Mouse (Mus musculus) CH12F3 (cell line): ENCODE measurements around the gene Plcb1.

Experiments
- in situ Hi-C: fragments of 300-500 bp; cut with MboI; formaldehyde crosslinking; loops from 2 replicates; pipeline ENCODE4 v1.14.3; 2020; ENCODE audit warnings: low sequenced_read_pairs

Plcb1 gene

DNA sequence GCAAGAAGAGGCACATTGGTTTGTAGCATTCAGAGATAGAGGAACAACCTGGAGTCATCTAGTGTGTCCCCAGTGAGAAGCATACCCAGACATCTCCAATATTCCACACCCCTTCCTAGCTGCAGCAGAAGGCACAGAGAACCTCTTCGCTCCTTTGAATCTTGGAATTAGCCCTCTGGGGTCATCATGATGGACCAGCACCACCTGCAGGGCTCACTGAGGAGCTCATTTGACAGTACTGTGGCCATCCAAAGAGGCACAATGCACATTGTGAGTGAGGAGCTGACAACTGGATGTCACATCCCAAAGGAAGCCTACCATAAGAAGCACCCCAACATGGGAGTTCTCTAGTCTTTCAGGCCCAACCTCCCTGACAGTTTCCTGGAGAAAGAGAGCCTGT, 50.2 kb downstream of the Plcb1 start:
- in situ Hi-C loops: no loop called here

DNA sequence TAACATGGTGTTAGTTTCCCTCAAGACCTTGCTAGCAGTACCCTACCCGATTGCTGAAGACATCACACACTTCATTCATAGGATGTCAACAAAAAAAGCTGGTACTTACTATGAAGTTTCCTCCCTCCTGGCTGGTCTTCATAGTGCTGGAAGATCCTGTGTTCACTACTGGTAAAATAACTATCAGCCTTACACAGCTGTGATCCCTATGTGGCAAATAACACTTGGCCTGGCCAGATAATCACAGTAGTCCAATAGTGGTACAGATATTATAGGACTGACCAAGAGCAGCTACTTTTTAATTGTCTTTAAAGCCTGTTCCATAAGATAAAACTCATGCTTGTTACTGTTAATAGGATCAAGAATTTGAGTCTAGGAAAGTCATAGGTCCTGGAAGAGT, 52.3 kb downstream of the Plcb1 start:
- in situ Hi-C loops: no loop called here

DNA sequence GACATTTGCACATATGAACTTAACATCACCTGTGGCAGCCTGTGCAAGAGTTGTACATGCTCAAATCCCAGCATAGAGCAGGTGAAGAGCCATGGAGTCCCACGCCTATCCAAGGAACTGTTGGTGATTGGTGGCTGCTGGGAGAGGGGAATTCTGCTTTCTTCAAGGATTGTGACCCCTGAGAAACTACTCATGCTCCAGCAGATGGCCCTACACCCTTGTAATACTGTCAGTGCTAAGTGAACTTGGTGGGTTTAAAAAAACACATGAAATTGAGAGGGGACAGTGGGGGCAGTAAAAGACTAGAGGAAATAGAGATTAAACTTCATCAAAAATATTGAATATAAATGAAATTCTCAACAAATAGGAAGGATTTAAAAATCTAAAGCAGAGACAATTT, 53.0 kb downstream of the Plcb1 start:
- in situ Hi-C loops: no loop called here

DNA sequence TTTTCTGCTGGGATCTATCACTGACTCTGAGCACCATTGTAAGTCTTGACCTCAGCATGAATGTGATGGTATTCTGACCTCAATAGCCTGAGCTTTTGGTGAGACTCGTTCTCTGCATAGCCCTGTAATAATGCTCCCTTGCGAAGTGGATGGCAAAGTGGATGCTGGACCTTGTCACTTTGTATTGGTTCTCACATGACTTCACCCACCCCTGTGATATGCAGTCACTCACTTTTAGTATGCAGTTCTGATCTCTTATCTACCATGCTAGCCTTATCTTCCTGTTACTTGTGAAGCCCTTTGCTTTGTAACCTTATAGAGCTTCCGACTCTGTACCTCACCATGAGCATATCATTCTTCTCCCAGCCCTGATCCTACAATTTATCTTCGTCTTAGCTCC, 57.0 kb downstream of the Plcb1 start:
- in situ Hi-C loops: no loop called here

DNA sequence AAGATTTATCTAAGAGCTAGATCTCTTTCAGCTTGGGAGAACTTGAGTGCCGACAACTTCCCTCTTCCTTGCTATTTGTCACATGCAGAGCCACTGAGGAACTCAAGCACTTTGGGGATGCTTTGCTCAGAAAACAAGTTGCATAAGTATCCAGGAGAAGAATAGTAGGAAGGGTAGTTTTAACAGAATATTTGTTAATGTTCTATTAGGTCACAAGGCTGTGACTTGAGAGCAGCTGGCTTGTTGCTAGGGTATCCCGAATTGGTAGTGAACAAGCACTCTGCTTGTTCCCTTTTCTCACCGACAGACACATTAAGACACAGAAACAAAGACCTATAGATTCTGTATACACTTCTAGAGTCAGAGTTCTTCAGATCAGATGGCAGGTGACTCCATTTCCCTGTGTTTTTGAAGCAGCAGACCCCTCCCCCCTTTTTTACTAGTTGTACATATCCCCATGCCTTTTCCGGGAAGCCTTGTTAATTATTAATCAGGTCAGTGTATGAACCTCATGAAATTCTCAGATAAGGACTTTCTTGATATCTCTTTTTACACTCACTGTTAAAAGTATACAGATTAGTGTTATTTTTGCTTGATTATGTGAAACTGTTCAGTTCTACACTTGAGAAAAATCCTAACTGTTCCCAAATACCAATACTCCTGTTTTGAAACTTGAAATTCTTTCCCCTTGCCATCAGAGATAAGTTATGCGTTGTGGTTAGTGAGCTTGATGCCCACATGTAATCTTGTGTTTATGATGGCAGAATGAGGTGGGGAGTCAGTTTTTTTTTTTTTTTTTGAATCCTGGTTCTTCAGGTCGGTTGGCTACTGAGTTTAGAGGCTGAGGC, 58.7 kb downstream of the Plcb1 start:
- in situ Hi-C loops: no loop called here

DNA sequence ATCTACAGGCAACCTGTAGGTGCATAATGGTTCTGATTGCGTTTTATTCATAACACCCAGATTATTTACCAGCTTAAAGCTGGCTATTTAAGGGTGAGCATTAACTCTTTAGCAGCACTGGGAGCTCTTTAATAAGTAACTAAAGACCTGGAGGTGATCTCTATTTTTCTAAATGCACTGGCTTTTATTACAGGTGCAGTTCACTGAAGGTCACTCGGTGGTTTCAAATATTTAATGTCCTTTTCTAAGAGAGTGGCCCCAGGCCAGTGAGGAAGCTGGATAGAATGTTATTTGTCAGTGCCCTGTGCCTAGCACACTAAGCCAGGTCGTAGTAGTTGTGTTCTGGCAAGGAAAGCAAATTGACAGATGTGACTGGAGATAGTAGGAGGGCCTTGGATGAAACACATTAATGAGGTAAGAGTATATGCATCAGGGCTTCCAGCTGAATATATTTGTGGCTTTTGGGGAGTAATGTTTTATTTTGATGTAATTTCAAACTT, 59.4 kb downstream of the Plcb1 start:
- in situ Hi-C loops: no loop called here

DNA sequence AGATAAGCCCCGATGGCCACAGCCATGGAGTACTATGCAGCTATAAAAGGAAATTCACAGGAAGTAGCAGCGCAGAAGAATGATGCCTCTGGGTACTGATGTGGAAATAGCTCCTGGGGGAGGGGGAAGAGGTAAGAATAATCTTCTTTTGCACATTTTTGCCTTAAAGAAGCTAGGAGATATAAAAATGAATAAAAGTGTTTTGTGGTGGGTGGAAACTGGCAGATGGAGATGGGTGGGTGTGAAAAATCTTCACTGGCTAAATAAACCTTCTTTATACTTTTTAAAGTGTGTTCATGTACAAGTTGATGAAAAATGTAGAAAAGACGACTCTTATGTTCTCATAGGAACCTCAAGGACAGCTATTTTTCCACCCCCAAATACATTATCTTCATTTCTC, 60.7 kb downstream of the Plcb1 start:
- in situ Hi-C loops: no loop called here

DNA sequence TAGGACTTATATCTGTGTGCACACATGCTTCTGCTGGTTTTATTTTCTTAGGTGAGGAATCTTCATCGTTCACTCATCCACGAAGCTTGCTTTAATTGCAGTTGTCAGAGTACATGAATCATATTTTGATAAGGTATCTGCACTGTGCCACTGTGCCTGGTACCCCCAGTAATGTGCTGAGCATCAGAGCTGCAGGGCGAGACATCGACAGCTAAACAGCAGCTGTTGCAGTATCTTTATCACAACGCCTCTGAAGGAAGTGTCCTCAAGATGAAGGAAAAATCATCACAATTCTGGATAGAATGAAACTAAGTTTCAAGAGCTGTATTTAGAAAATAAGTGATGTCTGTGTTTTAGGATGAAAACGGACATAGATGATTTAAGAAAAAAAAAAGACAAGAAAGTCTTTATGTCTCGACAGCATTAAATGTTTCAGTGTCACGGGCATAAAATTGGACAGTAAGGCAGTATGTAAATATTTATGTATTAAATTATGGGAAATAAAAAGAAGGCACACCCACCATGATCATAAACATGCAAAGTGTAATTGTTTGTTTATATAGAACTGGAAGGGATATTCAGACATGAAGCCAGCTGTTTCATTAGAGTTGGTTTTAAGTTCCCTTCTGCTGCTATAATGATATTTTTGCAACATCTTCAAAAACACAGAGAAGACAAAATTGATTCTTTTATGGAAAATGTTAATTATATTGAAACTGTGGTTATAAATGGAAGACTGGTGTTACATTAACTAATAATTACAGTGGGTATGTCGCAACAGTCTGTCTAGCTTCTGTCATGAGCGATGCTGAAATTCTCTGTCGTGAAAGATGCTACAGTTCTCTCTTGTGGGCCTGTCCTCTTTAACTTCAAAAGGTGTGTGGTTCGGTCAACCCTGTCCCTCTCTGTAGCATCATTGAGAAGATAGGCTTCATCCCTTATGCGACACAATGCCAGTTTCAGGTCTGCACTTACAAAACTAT, 65.6 kb downstream of the Plcb1 start:
- in situ Hi-C loops: no loop called here

DNA sequence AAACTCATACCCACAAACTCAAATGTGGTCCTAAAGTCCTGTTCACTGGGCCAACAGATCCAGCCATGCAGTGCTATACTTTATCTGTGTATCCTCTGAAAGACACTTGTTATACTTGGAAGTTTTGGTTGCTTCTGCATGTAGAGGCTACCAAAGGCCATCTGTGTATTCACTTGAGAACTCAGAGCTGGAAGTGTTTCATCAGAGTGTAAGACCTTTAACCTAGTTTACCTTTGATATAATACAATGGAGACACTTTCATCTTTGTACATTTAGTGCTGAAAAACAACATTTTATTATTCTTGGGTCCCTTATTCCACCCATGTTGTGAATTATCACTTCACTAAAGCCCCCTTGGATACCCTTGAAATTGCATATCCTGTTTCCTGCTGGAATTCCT, 70.4 kb downstream of the Plcb1 start:
- in situ Hi-C loops: no loop called here

DNA sequence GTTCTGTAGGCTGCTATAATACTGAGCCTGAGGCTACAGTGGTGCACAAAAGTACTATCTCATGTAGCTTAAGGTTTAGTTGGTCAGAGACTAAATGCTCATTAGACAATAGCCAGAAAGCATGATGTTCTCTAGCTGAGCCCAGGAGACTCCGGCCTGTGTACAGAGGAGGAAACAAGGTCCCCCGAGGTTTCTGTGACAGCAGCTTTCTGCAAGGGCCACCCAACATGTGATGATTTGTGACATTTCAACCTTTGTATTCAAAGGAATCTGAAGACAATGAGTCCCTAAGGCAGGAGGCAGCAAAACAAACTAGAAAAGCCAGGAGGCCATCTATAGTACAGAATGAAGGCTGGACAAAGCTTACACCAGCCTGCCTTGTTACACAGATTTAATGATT, 70.8 kb downstream of the Plcb1 start:
- in situ Hi-C loops: no loop called here

DNA sequence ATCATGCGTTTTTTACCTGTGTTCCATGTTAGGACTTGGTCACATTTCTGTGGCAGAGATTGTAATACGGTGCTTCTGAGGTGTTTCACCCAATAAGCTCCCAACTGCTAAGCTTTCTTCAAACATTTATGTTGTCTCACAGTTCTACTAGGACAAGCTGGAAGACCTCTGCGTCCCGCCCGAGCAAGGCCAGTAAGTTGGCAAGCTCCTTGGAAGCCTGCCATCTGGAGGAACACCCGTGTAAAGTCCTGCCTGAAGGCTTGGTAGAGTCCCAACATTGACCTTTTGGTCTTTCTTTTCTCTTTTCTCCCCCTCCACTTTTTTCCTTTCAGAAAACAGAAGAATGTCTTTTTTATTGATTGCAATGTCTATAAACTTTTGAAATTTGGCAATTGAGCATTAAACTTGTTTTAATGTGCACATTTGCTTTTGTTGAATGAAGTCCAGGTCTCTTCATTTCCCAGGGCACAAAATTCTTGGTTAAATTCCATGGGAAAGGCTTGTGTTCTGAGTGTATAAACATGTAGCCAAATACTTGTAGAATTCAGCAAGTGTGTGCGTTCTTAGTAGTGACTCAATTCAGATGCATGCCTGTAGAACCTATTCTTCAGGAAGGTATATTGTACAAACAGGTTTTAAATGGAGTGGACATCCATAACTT, 79.2 kb downstream of the Plcb1 start:
- in situ Hi-C loops: no loop called here

DNA sequence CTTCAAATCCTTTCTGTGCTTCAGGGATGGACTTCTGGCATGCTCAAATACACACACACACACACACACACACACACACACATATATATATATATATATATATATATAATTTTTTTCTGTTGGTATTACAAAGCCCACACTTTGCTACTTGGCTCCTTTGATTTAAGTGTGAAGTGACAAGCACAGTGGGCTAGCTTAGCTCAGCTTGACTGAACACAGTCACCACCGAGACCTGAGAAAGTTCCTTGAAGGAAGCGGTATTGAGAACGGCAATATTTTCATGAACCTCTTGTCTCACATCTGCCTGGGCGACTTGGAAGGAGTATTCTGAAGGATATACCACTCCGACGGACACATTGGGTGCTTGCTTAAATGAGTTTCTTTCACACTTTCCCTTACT, 81.5 kb downstream of the Plcb1 start:
- in situ Hi-C loops: no loop called here

DNA sequence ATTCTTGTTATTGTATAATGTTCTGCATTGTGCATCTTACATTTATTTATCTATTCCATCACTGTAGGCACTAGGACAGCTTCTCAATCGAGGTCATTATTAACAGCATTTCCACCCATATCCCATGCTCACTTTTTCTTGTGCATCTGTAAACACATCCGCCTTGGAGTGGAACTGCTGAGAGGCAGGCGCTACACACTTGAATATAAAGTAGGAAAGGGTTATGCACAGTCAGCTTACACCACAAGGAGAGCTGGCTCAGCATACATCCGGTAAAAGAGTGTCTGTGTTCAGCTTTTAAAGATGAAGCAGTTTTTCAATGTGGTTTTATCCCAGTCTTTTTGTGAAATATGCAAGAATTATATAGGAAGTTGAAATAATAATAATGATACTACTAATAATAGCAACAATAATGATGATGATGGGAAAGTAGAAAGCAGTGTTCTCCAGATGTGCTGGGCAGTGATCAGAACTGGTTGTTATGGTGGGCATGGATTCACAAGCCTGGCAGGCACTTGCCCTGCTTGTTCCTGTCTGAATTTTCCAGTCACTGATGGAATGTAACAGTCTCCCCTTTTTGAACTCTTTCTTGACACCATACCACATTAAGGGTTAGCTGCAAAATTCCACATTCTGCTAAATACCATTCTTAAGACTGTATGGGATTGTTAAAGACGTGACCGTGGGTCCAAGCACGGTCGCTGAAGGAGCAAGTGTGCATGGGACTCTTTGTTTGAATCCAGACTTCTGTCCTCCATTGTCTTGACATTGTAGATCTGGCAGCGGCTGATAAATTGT, 86.0 kb downstream of the Plcb1 start:
- in situ Hi-C loops: no loop called here

DNA sequence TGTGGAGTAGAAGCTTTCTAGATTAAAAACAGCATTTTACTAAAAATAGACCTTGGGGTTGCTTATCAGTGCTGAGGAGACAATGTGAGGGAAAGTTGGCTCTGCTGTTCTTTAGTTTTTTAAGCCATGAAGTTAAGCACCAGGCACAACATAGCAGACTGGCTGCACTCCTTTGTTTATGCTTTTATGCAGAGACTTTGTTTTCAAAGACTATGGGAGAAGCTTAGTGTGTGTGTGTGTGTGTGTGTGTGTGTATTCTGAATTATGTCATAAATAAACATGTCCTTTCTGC, 86.6 kb downstream of the Plcb1 start:
- in situ Hi-C loops: no loop called here

DNA sequence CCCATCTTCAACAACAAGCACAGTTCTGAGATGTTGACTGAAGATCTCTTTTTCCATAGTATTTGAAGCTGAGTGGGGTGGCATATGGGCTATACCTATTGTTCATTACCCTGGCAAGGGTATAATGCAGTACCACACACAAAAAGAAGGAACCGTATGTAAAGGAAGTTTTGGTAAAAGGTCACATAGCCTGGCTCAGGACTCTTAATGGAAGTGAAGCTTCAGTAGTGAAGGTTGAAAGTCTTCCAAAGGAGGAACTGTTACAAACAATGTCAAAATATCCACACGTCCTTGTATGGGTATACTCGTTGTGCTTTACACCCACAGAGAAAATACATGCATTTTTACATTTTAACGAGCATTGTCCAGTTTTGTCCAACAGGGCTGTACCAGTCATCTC, 91.3 kb downstream of the Plcb1 start:
- in situ Hi-C loops: no loop called here

DNA sequence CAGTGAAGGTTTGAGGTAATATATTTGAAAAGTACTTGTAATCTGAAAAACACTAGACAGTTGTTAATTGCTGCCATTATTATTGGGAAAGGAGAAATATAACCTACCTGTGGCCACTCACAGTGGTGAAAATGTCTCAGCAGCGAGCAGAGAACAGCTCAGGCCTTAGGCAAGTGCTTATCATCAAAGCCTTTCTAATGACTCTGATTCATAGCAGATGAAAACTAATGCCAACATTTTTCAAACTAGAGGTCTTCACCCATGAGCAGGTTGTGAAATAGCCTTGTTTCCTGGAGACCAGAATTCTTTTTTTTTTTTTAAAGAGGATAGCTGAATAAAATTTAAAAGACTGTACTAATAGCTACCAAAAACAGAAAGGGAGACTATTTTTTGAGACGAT, 105.3 kb downstream of the Plcb1 start:
- in situ Hi-C loops: no loop called here

DNA sequence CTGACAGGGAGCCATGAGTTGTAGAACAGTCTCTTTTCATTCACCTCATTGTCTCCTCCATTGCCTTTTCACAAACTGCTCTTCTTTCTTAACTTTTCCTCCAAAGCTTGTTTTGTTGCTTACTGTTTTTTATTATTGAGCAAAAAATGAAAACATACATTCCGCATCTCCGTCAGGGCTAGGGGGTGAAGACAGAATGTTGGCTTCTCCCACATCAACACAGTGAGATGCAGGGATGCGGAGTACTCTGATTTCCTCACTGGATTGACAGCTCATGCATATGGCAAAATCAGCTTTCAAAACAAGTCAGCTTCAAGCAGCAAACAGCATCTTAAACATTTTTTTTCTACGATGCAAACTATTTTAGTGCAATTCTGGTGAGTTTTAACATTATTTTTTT, 108.9 kb downstream of the Plcb1 start:
- in situ Hi-C loops: no loop called here

DNA sequence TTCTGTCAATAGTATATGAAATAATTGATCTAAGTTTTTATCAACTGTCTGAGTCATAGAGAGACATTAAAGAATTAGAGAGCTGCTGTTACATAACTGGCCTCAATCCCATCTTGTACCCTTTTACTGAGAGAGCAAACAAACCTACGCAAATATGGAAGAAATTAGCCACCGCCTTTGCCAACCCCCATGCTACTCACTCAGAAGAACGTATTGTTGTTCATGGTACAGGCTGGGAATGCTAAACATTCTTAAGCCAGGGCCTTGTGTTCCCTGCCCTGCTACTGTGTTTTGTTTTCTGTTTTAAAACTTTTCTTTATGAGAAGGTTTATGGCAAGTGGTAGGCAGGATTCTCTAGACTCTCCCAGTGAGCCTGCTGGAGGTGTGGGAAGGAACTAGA, 110.3 kb downstream of the Plcb1 start:
- in situ Hi-C loops: no loop called here

DNA sequence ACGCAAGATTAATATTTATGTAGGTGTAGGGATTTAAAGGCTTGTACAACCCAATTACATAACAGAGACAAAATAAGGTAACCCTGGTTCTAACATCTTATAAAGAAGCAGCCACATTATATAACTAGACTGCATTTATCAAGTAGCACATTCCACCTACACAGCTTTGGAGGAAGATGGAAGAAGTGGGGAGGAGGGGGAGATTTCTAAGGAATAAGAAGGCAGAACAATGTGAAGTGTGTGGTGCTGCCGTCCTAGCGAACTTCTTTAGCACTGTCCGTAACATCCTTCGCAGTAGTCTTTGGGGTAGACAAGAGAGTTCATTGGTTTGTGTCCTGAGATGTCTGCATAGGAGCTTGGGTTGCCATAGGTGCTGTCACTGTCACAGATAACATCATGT, 111.2 kb downstream of the Plcb1 start:
- in situ Hi-C loops: no loop called here

DNA sequence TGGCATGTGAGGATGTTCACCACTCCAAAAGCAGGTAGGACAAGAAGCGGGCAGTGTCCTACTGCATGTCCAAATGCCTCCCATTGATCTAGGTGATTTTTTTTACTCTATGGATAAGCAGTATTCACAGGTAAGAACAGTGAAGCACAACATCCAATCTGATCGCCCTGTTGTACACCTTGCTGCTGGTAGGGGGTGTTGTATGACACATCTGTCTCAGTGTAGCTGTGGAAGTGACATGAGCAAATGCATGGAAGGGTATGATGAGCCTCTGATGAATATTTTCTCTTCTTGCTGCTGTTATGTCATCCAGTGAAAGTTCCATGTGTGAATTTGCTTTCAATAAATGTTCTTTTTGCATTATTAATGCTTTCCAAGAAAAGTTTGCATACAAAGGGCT, 115.7 kb downstream of the Plcb1 start:
- in situ Hi-C loops: no loop called here

DNA sequence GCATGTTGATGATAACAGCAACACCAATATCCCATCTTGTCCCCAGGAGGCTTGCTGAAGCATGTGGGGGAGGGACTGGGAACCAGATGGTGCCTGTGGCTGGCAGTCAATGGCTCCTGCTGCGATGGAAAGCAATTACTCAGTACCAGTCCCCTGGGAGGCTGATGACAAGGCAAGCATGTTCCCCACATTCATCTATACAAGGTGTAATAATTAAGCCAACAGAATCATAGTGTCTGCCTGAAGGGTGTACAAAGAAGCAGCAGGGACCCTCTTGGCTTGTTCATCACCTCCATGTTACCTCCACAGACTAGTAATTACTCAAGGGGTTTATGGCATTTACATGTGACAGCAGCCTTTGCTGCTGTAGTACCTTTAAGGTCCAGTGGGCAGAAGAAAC, 125.0 kb downstream of the Plcb1 start:
- in situ Hi-C loops: no loop called here
